Comparison of ENCODE assay signal across 7 mouse cellular contexts in genomic region chr19:45815170-45815569, GRCm38 (mm10). TPM values are rescaled to one million over a fixed set of nuclear protein-coding genes. Genes with fewer than 3 reads are reported as not detected.
DNase-seq lines count a peak whose midpoint lies in the region; ATAC-seq lines count a peak whose summit lies in the region.

No protein-coding gene starts in this region.

- no peak overlapping the region for H3K27ac ChIP-seq in lung, embryonic 15.5 days
- H3K27ac ChIP-seq in forebrain, embryonic 15.5 days (replicated peaks): no peak overlapping the region
- no peak overlapping the region for H3K27ac ChIP-seq in limb, embryonic 12.5 days
- no peak overlapping the region for H3K27ac ChIP-seq in stomach, embryonic 14.5 days (ENCODE audit: low read length)

- 0 out of 2 replicates have a peak, but pooled peaks cover 6% of the 10 kb centered on the region for H3K27me3 ChIP-seq in lung, embryonic 15.5 days
- no peaks in the 10 kb centered on the region for H3K27me3 ChIP-seq in forebrain, embryonic 15.5 days
- peaks cover 58% of the 10 kb centered on the region for H3K27me3 ChIP-seq in limb, embryonic 12.5 days
- H3K27me3 ChIP-seq in stomach, embryonic 14.5 days (ENCODE audit: control insufficient read depth, insufficient read depth, low read length): no peaks in the 10 kb centered on the region

- H3K4me3 ChIP-seq in lung, embryonic 15.5 days: peak overlapping the region; percentile 41
- peak overlapping the region; percentile 45 for H3K4me3 ChIP-seq in forebrain, embryonic 15.5 days
- H3K4me3 ChIP-seq in limb, embryonic 12.5 days (replicated peaks): peak overlapping the region; percentile 40
- no peak overlapping the region; the same call in 1 of the 2 replicates for H3K4me3 ChIP-seq in stomach, embryonic 14.5 days (ENCODE audit: low read depth, low read length)

- no peaks in the 10 kb centered on the region for H3K9me3 ChIP-seq in lung, embryonic 15.5 days
- H3K9me3 ChIP-seq in forebrain, embryonic 15.5 days: no peaks in the 10 kb centered on the region
- no peaks in the 10 kb centered on the region for H3K9me3 ChIP-seq in limb, embryonic 12.5 days
- H3K9me3 ChIP-seq in stomach, embryonic 14.5 days (ENCODE audit: control insufficient read depth, low read depth, low read length): no peaks in the 10 kb centered on the region

- DNase-seq in lung, postnatal 10 days: no peak
- DNase-seq in frontal cortex, postnatal 10 days (ENCODE audit: low spot score in 2 of 2): no peak

- H3K4me2 ChIP-seq in lung, embryonic 15.5 days: peak overlapping the region; percentile 86
- H3K4me2 ChIP-seq in forebrain, embryonic 15.5 days (replicated peaks): peak overlapping the region; percentile 87
- H3K4me2 ChIP-seq in limb, embryonic 12.5 days: peak overlapping the region; percentile 81
- peak overlapping the region; percentile 64 for H3K4me2 ChIP-seq in stomach, embryonic 14.5 days (replicated peaks; ENCODE audit: low read depth, low read length)

- no peak for ATAC-seq in lung, embryonic 15.5 days (ENCODE audit: borderline replicate concordance, extremely low read depth, low FRiP score, low TSS enrichment)
- ATAC-seq in forebrain, embryonic 15.5 days (replicated peaks): 0 out of 2 replicates have a peak, but pooled peaks have one; percentile 11
- no peak for ATAC-seq in limb, embryonic 12.5 days (ENCODE audit: insufficient number of reproducible peaks, insufficient read depth, low FRiP score, low TSS enrichment, low read depth)
- ATAC-seq in stomach, embryonic 14.5 days (ENCODE audit: insufficient number of reproducible peaks, insufficient read depth, low FRiP score, low read depth): no peak
- ATAC-seq in erythroblast, adult 5-6 weeks (replicated peaks; ENCODE audit: low FRiP score, poor library complexity, severe bottlenecking): no peak

- H3K36me3 ChIP-seq in lung, embryonic 15.5 days: no peaks in the 10 kb centered on the region
- no peaks in the 10 kb centered on the region; the same call in 1 of the 2 replicates for H3K36me3 ChIP-seq in forebrain, embryonic 15.5 days
- peaks cover 22% of the 10 kb centered on the region for H3K36me3 ChIP-seq in limb, embryonic 12.5 days
- no peaks in the 10 kb centered on the region for H3K36me3 ChIP-seq in stomach, embryonic 14.5 days (ENCODE audit: control insufficient read depth, insufficient read depth, low read length)

- H3K9ac ChIP-seq in lung, embryonic 15.5 days: peak overlapping the region; percentile 15; the same call in 1 of the 2 replicates
- peak overlapping the region; percentile 54 for H3K9ac ChIP-seq in forebrain, embryonic 15.5 days (replicated peaks)
- H3K9ac ChIP-seq in limb, embryonic 12.5 days (replicated peaks): no peak overlapping the region
- no peak overlapping the region for H3K9ac ChIP-seq in stomach, embryonic 14.5 days (replicated peaks; ENCODE audit: low read depth, low read length)

- 49% methylated on average over 10 of the region's 10 CpGs for WGBS in lung, embryonic 15.5 days
- 64% methylated on average over 10 of the region's 10 CpGs for WGBS in forebrain, embryonic 15.5 days
- 39% methylated on average over 10 of the region's 10 CpGs for WGBS in limb, embryonic 12.5 days
- WGBS in stomach, embryonic 14.5 days: 63% methylated on average over 10 of the region's 10 CpGs

- H3K4me1 ChIP-seq in lung, embryonic 15.5 days: peaks cover 53% of the 10 kb centered on the region
- H3K4me1 ChIP-seq in forebrain, embryonic 15.5 days: peaks cover 42% of the 10 kb centered on the region
- peaks cover 44% of the 10 kb centered on the region for H3K4me1 ChIP-seq in limb, embryonic 12.5 days (replicated peaks)
- H3K4me1 ChIP-seq in stomach, embryonic 14.5 days (ENCODE audit: control insufficient read depth, insufficient read depth, low read length): peaks cover 36% of the 10 kb centered on the region

RNA-seq across cellular contexts. Expression of gene Kcnip2, which starts 0.7 kb away (rescaled TPM):
- polyA plus RNA-seq in lung, embryonic 15.5 days (2015; fragmentation: Nextera tagmentation; extraction: Ambion mirVana): 2.6 and 3.3 TPM in 2 replicates
- 8.4 and 9.9 TPM in 2 replicates for polyA plus RNA-seq in forebrain, embryonic 15.5 days (2015; fragmentation: Nextera tagmentation; extraction: Ambion mirVana)
- polyA plus RNA-seq in limb, embryonic 12.5 days (2016; fragmentation: Nextera tagmentation; extraction: Ambion mirVana): 0.40 and 0.51 TPM in 2 replicates
- polyA plus RNA-seq in stomach, embryonic 14.5 days (2014; fragmentation: Nextera tagmentation; extraction: Ambion mirVana): 1.8 TPM in 2 replicates
- not detected in 2 replicates for total RNA-seq in erythroblast, adult 5-6 weeks (2015; ENCODE audit: low replicate concordance)
- total RNA-seq in erythroblast, adult 5-6 weeks (2017; ENCODE audit: low replicate concordance): 0.98 TPM in 1 of 2 replicates, not detected in the other

RNA-seq across cellular contexts. Expression of gene Mgea5, which starts 31.5 kb away (rescaled TPM):
- polyA plus RNA-seq in lung, embryonic 15.5 days (2015; fragmentation: Nextera tagmentation; extraction: Ambion mirVana): 44.7 and 51.9 TPM in 2 replicates
- 93.6 and 94.5 TPM in 2 replicates for polyA plus RNA-seq in forebrain, embryonic 15.5 days (2015; fragmentation: Nextera tagmentation; extraction: Ambion mirVana)
- polyA plus RNA-seq in limb, embryonic 12.5 days (2016; fragmentation: Nextera tagmentation; extraction: Ambion mirVana): 84.2 and 87.9 TPM in 2 replicates
- 74.4 and 74.8 TPM in 2 replicates for polyA plus RNA-seq in stomach, embryonic 14.5 days (2014; fragmentation: Nextera tagmentation; extraction: Ambion mirVana)
- 124 and 142 TPM in 2 replicates for total RNA-seq in erythroblast, adult 5-6 weeks (2015; ENCODE audit: low replicate concordance)
- 257 and 309 TPM in 2 replicates for total RNA-seq in erythroblast, adult 5-6 weeks (2017; ENCODE audit: low replicate concordance)

Comparison
In these comparisons a context has a peak if more than half of its experiments do, and no peak if none do; other contexts are left out.
1. H3K9ac ChIP-seq: peak in lung, embryonic 15.5 days (single experiment) and forebrain, embryonic 15.5 days (single experiment); none in limb, embryonic 12.5 days (single experiment) and stomach, embryonic 14.5 days (single experiment).
2. Peak in every context shown above with its lines, with median percentiles within 50 percentile points of each other: H3K4me2 ChIP-seq.